Mouse (Mus musculus): ENCODE data around the gene Dhrs9.
A peak's percentile ranks its signal among the peaks of the same experiment; 100 is the strongest.

Gene Dhrs9

GRCm38 (mm10) chr2:69381740-69382139, 1.5 kb downstream of the Dhrs9 start:
- Histone ChIP-seq H3K27me3 (ENCODE audit: insufficient read depth, low read length) (no peaks in the 10 kb centered on the region), H3K4me1 (replicated peaks; ENCODE audit: low read depth, low read length) (peaks cover 17% of the 10 kb centered on the region), H3K9me3 (ENCODE audit: low read length) (no peaks in the 10 kb centered on the region), H3K4me3 (replicated peaks; ENCODE audit: low read length) (no peak overlapping the region), H3K36me3 (ENCODE audit: insufficient read depth, low read length) (no peaks in the 10 kb centered on the region)
- TF ChIP-seq CTCF (conservative IDR thresholded peaks at IDR 0.05; ENCODE audit: low read length) (peak; percentile 34), POU5F1 (IDR thresholded peaks at IDR 0.05; ENCODE audit: borderline replicate concordance, low read length) (no peak), NANOG (IDR thresholded peaks at IDR 0.05; ENCODE audit: borderline replicate concordance, low read length) (no peak)

DNA sequence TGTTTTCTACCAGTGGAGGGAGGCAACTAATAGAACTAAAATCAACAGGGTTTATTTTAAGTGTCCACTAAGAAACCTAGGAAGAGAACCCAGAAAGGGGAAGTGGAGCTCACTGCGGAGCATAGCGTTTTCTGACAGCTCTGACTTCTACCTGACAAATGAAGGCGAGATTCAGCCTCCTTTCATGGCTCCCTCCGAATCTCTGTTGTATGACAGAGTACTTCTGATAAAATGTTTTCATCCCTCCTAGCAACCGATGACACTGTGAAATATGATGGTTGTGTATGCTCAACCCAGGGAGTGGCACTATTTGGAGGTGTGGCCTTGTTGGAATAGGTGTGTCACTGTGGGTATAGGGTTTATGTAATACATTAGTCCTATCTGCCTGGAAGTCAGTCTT, 2.6 kb downstream of the Dhrs9 start:
- no peaks in the 10 kb centered on the region for H3K36me3 ChIP-seq (ENCODE audit: insufficient read depth, low read length)
- TF ChIP-seq CTCF (conservative IDR thresholded peaks at IDR 0.05; ENCODE audit: low read length) (no peak), NANOG (IDR thresholded peaks at IDR 0.05; ENCODE audit: borderline replicate concordance, low read length) (no peak), POU5F1 (IDR thresholded peaks at IDR 0.05; ENCODE audit: borderline replicate concordance, low read length) (no peak)
- no peaks in the 10 kb centered on the region for H3K9me3 ChIP-seq (ENCODE audit: low read length)
- H3K4me1 ChIP-seq (replicated peaks; ENCODE audit: low read depth, low read length), result peaks cover 17% of the 10 kb centered on the region
- no peaks in the 10 kb centered on the region for H3K27me3 ChIP-seq (ENCODE audit: insufficient read depth, low read length)
- no peak overlapping the region for H3K4me3 ChIP-seq (replicated peaks; ENCODE audit: low read length)

GRCm38 (mm10) chr2:69386118-69386871, 6.0 kb downstream of the Dhrs9 start:
- Histone ChIP-seq H3K4me1 (replicated peaks; ENCODE audit: low read depth, low read length) (no peaks in the 10 kb centered on the region), H3K9me3 (ENCODE audit: low read length) (no peaks in the 10 kb centered on the region), H3K36me3 (ENCODE audit: insufficient read depth, low read length) (no peaks in the 10 kb centered on the region), H3K4me3 (replicated peaks; ENCODE audit: low read length) (no peak overlapping the region), H3K27me3 (ENCODE audit: insufficient read depth, low read length) (no peaks in the 10 kb centered on the region)
- TF ChIP-seq CTCF (conservative IDR thresholded peaks at IDR 0.05; ENCODE audit: low read length) (no peak), NANOG (IDR thresholded peaks at IDR 0.05; ENCODE audit: borderline replicate concordance, low read length) (no peak), POU5F1 (IDR thresholded peaks at IDR 0.05; ENCODE audit: borderline replicate concordance, low read length) (no peak)

GRCm38 (mm10) chr2:69393947-69394346, 13.7 kb downstream of the Dhrs9 start:
- no peaks in the 10 kb centered on the region for H3K9me3 ChIP-seq (ENCODE audit: low read length)
- no peak for TF ChIP-seq CTCF (conservative IDR thresholded peaks at IDR 0.05; ENCODE audit: low read length)
- TF ChIP-seq NANOG (IDR thresholded peaks at IDR 0.05; ENCODE audit: borderline replicate concordance, low read length), result no peak
- no peak for TF ChIP-seq POU5F1 (IDR thresholded peaks at IDR 0.05; ENCODE audit: borderline replicate concordance, low read length)
- no peak overlapping the region for H3K4me3 ChIP-seq (replicated peaks; ENCODE audit: low read length)

DNA sequence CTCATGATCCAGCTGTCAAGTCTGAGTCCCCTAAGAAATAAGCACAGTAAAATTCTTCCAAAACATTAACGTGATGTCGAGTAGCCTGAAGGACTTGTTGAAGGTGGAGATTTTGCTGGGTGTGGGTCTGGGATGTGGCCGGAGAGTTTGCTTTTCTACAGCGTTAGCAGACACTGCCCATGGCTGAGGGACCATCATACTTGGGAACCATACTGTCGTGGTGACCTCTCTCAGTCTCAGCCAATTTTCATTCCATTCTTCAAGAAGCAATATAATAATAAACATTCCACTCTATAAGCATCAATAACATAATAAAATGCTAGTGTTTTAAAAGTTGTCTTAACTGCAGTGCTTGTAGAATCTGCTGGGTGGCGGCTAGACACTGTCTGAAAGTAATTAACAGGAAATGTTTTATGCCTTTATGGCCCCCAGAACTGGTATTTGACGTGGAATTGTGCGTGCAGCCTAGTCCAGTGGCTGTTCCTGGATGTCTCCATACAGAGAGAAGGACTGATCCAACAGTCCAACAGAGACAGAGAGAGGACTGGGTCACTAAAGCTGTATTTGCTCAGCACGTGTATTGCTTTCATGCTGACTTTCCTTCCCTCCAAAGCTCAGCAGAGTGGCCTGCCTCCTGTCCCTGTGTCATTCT, 15.5 kb downstream of the Dhrs9 start:
- Histone ChIP-seq H3K36me3 (ENCODE audit: insufficient read depth, low read length) (no peaks in the 10 kb centered on the region), H3K4me1 (replicated peaks; ENCODE audit: low read depth, low read length) (no peaks in the 10 kb centered on the region), H3K9me3 (ENCODE audit: low read length) (no peaks in the 10 kb centered on the region), H3K4me3 (replicated peaks; ENCODE audit: low read length) (no peak overlapping the region), H3K27me3 (ENCODE audit: insufficient read depth, low read length) (no peaks in the 10 kb centered on the region)
- TF ChIP-seq POU5F1 (IDR thresholded peaks at IDR 0.05; ENCODE audit: borderline replicate concordance, low read length) (no peak), CTCF (conservative IDR thresholded peaks at IDR 0.05; ENCODE audit: low read length) (no peak), NANOG (IDR thresholded peaks at IDR 0.05; ENCODE audit: borderline replicate concordance, low read length) (no peak)

More at GRCm38 (mm10) chr2:69393947-69394346, 13.7 kb downstream of the Dhrs9 start:
- Histone ChIP-seq H3K36me3 (ENCODE audit: insufficient read depth, low read length) (no peaks in the 10 kb centered on the region), H3K27me3 (ENCODE audit: insufficient read depth, low read length) (no peaks in the 10 kb centered on the region), H3K4me1 (replicated peaks; ENCODE audit: low read depth, low read length) (no peaks in the 10 kb centered on the region)

- Histone ChIP-seq H3K36me3 (ENCODE audit: insufficient read depth, low read length) (no peaks in the 10 kb centered on the region), H3K27me3 (ENCODE audit: insufficient read depth, low read length) (no peaks in the 10 kb centered on the region), H3K4me3 (replicated peaks; ENCODE audit: low read length) (no peak overlapping the region), H3K4me1 (replicated peaks; ENCODE audit: low read depth, low read length) (no peaks in the 10 kb centered on the region), H3K9me3 (ENCODE audit: low read length) (no peaks in the 10 kb centered on the region)
- TF ChIP-seq POU5F1 (IDR thresholded peaks at IDR 0.05; ENCODE audit: borderline replicate concordance, low read length) (no peak), CTCF (conservative IDR thresholded peaks at IDR 0.05; ENCODE audit: low read length) (no peak), NANOG (IDR thresholded peaks at IDR 0.05; ENCODE audit: borderline replicate concordance, low read length) (no peak)
Observed at GRCm38 (mm10) chr2:69396760-69397435, 16.7 kb downstream of the Dhrs9 start.

GRCm38 (mm10) chr2:69400866-69401604, 20.8 kb downstream of the Dhrs9 start:
- Histone ChIP-seq H3K27me3 (ENCODE audit: insufficient read depth, low read length) (no peaks in the 10 kb centered on the region), H3K36me3 (ENCODE audit: insufficient read depth, low read length) (no peaks in the 10 kb centered on the region), H3K4me1 (replicated peaks; ENCODE audit: low read depth, low read length) (no peaks in the 10 kb centered on the region), H3K9me3 (ENCODE audit: low read length) (no peaks in the 10 kb centered on the region), H3K4me3 (replicated peaks; ENCODE audit: low read length) (no peak overlapping the region)
- TF ChIP-seq POU5F1 (IDR thresholded peaks at IDR 0.05; ENCODE audit: borderline replicate concordance, low read length) (no peak), NANOG (IDR thresholded peaks at IDR 0.05; ENCODE audit: borderline replicate concordance, low read length) (no peak), CTCF (conservative IDR thresholded peaks at IDR 0.05; ENCODE audit: low read length) (no peak)

DNA sequence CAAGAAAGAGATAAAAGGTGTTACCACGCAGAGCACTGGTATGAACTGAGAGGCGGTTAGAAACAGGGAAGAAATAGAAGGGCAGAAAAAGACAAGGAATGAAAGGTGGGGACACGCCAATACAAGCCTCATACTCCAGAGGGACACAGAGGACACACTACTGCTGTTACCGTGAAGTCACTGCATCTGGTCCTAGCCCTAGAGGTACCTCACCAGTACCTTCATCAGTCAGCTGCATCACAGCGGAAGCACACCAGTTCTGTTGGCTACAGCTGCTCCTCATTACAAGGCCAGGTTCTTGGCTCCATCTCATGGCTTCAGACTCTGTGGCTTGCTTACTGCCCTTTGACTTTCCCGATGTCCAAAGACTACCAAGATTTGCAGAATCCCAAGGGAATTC, 21.6 kb downstream of the Dhrs9 start:
- no peaks in the 10 kb centered on the region for H3K9me3 ChIP-seq (ENCODE audit: low read length)
- TF ChIP-seq NANOG (IDR thresholded peaks at IDR 0.05; ENCODE audit: borderline replicate concordance, low read length), result no peak
- no peak for TF ChIP-seq POU5F1 (IDR thresholded peaks at IDR 0.05; ENCODE audit: borderline replicate concordance, low read length)
- no peak for TF ChIP-seq CTCF (conservative IDR thresholded peaks at IDR 0.05; ENCODE audit: low read length)

More for the DNA sequence above, 21.6 kb downstream of the Dhrs9 start:
- Histone ChIP-seq H3K36me3 (ENCODE audit: insufficient read depth, low read length) (no peaks in the 10 kb centered on the region), H3K27me3 (ENCODE audit: insufficient read depth, low read length) (no peaks in the 10 kb centered on the region), H3K4me3 (replicated peaks; ENCODE audit: low read length) (no peak overlapping the region), H3K4me1 (replicated peaks; ENCODE audit: low read depth, low read length) (no peaks in the 10 kb centered on the region)
